Mouse (Mus musculus): ENCODE results near the gene Myt1l.

Gene Myt1l

DNA sequence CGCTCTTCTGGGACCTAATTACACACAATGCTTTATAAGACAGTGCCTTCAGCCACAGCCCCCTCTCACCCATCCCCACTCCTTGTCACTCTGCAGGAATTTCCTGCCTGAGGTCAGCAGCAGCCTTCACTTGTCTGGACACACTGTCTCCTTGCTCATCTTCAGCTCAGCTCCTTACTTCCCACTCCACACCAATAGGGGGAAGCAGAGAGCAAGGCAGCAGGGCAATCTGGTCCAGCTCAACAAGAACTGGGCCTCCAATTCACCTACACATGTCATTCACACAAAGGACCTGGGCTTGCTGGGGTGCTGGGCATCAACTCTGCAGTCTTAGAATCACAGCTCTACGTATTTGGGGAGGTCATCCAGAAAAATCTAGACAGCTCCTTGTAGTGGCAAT lies 33.0 kb downstream of the Myt1l start:
- DNase-seq (ENCODE audit: extremely low read depth, insufficient read length, low spot score), result no peak

DNA sequence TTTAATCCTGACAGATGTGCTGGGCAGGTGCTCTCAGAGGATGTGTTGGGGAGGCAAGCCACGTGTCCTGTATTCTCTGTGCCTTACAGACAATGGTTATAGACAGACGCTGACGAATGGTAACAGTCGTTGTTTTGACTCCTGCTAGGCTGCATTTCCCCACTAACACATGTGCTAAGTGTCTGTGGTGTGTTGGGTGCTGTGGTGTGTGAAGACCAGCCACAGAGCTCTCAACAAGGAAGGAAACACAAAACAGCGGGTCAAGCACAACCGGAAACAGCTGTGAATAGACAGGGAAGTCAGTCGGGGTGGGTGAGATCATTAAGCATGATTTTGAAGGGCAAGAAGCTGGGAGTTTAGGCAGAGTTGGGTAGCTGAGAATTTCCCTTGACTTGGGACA lies 41.1 kb downstream of the Myt1l start:
- no peak for DNase-seq (ENCODE audit: extremely low read depth, insufficient read length, low spot score)

DNA sequence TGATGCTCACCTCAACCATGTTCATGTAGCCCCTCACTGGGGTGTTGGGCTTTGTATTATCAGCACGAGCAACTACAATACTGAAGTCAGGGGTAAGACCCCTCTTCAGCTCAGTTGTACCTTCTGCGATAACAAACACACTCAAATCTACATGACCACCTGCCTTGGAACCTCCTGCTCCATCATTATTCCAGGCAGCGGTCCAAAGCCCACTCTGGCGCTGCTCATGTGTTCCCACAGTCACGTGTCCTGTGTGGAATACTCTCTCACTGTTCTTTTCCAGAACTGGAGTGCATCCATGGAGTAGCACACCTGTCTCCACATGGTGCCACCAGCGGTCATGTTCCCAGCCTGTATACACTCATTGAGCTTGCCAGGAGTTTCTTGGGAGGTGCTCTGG lies 42.2 kb downstream of the Myt1l start:
- no peak for DNase-seq (ENCODE audit: extremely low read depth, insufficient read length, low spot score)

DNA sequence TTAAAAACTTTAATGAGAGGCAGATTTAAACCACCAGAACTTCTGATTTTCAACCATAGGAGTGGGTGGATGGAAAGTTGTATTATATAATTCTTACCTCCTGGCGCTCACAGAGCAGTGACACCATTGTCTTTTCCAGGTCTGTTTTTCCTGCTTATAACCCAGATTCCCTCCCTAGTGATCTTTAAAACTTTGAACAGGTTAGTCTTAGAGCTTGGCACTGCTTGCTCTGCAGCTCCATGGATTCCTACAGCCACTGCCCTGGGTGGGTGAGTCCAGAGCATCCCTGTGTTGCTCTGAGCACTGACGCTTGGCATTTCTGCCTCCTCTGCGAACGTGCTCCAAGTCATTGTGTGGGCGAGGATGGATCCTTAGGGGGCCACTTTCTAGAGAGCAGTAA lies 43.4 kb downstream of the Myt1l start:
- DNase-seq (ENCODE audit: extremely low read depth, insufficient read length, low spot score), result no peak

DNA sequence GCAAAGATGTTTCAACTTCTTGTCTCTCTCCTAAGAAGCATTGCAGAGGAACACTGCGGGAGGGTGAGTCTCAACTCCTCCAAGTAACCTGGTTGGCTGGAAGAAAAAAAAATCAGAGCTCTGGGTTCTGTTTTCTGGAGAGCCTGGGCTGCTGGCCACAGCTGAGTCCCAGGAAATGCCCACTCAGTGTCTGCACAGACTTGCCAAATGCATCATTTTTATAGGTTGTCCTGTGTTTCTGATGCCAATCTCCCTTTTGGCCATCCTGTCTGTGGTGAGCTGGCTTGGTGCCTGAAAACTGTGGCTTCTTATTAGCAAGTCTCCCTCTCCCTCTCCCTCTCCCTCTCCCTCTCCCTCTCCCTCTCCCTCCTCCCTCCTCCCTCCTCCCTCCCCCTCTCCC lies 65.6 kb downstream of the Myt1l start:
- DNase-seq (ENCODE audit: extremely low read depth, insufficient read length, low spot score), result no peak

DNA sequence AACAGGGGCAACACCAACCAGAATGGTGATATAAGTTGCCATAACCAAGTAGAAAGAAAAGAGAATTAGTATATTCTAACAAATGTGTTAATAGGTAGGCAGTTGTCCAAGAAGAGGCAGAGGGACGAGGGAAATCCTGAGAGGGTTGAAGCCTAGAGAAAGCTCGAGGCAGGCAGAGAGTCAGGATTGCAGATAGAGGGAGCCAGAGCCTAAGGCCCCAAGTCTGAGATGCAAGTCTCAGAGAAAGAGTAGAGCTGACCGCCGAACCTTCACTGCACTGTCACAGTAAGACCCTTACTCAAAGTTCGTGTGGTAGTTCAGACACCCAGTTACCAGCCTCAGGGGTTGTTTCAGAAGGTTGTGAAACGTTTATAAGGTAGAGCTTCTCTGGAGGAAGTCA lies 71.7 kb downstream of the Myt1l start:
- DNase-seq (ENCODE audit: extremely low read depth, insufficient read length, low spot score), result no peak

DNA sequence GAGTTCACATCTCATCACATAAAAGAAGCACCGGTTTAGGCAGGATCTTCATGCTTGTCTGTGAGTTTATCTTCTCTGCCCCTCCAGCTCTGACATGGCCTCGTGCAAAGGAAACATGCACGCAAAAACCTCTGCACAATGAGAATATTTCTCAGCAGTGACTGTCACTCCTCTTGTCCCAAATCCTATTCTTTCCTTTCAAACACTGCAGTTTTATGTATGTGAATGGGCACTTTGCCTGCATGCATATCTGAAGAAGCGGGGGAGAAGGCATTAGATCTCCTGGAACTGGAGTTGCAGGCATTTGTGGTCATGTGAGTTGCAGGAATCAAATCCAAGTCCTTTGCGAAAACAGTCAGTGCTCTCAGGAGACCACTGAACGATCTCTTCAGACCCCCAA lies 73.0 kb downstream of the Myt1l start:
- DNase-seq (ENCODE audit: extremely low read depth, insufficient read length, low spot score), result no peak

DNA sequence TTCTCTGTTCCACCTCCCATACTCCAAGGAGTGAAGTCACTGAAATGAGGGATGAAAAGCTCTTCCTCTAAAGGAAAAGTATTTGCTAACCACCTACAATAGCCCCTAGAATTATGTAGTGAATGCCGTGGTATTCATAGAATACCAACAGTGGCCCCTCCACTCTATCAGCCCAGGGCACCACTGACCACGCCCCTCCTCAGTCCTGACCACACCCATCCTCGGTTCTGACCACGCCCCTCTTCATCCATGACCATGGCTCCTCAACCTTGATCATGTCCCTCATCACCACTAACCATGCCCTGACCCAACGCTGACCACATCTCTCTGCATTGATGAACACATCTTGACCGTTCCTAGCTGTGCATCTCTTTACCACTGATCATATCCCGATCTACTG lies 76.5 kb downstream of the Myt1l start:
- no peak for DNase-seq (ENCODE audit: extremely low read depth, insufficient read length, low spot score)

DNA sequence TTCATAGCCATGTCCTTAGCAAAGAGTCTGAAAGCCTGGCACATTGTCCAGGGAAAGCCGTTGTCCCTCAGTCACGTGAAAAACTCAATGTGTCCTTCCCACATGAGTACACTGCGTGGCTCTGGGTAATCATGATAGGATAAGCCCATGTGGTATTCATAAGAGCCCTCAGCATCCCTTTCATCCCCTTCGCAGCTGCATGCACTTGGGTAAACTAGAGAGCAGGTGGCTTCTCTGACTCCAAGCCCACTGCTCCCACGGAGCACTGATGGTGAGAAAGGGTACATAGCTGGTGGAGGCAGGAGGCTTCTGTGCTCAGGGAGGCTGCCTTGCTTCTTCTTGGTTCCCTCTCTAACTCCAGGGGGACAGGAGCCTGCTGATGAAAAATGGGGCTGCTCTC lies 76.9 kb downstream of the Myt1l start:
- no peak for DNase-seq (ENCODE audit: extremely low read depth, insufficient read length, low spot score)

DNA sequence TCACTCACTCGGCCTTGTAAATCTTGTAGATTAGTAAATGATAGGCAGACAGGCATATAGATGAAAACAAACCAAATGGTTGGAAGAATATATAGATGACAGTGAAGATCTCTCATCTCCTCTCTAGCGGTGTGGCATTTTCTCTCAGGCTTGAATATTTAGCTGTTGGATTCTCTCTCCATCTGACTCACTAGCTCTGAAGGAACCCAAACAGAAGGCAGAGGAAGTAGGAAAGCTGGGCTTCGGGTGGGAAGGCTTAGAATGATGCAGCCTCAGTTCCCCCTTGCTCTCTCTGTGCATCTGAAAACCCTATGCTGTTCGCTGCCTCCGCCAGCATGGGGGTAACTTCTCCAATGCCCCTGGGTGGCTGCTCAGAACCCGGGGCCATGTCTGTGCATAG lies 78.0 kb downstream of the Myt1l start:
- no peak for DNase-seq (ENCODE audit: extremely low read depth, insufficient read length, low spot score)

DNA sequence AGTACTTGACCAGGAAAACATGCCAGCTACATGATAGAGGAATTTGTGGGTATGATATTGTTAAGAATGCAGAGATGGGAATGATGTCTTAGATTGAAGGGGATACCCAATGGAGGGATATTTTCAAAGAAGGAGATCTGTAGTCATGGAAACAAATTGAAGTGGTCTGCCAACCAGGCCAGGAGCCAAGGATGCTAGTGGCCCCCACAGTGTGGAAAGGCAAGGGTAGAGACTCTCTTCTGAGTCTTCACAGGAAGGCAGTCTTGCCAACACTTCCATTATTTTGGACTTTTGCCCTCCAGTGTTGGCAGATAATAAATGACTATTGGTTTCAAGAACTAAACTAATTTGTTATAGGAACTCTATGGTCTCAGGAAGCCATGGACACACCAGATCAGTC lies 89.6 kb downstream of the Myt1l start:
- DNase-seq (ENCODE audit: extremely low read depth, insufficient read length, low spot score), result no peak

DNA sequence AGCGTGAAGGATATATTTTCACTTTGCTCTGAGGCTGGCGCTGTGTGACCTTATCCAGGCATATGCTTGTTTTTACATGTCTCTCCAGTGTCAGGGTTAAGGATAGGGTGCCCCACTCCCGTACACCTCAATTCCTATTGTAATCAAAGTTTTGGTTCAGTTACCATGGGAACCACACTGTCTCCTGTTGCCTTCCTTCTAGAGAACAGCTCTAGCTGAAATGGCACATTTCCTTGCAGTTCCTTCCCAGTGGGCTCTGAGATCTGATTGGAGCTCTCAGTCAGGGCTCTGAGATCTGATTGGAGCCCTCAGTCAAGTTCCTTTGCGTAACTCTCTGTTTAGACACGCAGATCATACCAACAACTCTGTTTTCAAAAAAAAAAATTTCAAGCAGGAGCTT lies 93.3 kb downstream of the Myt1l start:
- DNase-seq (ENCODE audit: extremely low read depth, insufficient read length, low spot score), result no peak

DNA sequence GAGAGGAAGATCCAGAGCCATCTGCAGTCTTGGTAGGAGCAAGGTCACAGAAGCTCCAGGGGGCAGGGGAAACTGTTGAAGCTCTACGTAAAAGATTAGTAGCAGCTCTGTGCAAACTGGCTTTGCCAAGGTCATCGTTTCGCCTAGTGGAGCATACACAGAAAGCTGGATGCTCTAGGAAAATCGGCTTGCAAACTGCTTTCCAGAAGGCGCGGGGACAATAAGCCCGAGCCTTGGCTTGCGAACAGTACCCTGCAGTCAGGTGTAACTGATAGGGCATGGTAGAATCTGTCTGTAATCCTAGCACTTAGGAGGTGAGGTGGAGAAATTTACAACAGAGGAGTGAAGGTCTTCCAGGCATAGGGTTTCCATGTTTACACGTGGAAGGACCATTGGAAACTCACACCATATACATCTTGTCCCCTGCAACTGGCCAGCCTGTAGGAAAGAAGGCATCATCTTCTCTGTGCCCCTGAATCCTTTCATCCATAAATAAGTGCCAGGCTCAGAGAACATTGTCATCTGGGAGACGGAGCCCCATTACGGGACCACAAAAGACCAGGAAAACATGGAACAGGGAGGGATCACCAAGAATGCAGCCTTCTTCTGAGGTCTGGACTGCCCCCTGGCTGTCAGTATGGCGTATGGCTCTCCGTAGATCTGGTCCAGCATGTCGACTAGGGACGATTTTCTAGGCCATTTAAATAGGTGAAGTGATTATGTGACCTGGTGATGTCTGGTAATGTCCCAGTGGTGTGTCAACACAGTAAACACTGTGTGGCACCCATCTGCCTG lies 100.0 kb downstream of the Myt1l start:
- DNase-seq (ENCODE audit: extremely low read depth, insufficient read length, low spot score), result no peak

DNA sequence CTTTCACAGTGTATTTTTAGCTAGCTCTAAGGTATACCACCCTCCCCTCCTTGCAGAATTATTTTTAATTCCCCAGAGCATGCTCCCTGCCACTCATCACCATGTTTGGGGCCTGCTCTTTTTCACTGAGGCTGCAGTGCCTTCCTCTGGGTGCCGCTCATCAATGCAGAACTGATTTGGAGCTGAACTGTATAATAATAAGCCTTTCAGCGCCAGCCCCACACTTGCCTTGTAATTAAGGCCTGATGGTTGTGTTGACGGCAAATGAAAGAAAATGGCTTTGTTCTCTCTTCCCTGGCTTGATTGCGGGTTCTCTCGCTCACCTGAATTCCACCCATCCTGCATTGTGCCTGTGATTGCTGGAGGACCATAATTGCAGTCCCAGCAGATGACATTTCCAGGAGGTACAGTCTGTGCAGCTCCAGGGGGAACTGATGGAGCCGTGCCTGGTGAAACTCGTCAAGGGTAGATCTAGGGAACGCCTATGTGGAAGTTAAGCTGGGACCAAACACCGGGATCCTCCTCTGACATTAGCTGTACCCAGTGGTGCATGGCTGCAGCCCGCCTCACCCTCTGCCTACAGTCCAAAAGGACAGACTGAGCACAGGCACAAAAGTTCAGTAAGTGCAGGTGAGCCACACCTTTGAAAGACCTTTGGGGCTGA lies 101.8 kb downstream of the Myt1l start:
- DNase-seq (ENCODE audit: extremely low read depth, insufficient read length, low spot score), result no peak

DNA sequence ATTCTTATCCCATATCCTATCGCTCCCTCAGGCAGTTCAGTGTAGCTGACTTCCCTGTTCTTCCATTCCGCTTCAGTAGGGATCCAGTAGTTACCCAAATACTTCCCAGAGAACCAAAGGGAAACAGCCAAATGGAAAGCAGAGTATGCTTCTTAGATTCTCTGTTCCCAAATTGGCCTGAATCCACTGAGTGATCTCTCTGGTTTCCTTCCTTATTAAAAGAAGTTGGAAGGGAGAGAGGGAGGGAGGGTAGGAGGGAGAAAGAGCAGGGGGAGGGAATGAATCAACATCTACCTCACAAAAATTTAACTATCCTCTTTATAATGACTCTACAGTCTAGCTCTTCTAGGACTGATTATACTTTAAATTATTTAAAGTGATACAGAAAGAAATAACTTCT lies 106.3 kb downstream of the Myt1l start:
- DNase-seq (ENCODE audit: extremely low read depth, insufficient read length, low spot score), result no peak

DNA sequence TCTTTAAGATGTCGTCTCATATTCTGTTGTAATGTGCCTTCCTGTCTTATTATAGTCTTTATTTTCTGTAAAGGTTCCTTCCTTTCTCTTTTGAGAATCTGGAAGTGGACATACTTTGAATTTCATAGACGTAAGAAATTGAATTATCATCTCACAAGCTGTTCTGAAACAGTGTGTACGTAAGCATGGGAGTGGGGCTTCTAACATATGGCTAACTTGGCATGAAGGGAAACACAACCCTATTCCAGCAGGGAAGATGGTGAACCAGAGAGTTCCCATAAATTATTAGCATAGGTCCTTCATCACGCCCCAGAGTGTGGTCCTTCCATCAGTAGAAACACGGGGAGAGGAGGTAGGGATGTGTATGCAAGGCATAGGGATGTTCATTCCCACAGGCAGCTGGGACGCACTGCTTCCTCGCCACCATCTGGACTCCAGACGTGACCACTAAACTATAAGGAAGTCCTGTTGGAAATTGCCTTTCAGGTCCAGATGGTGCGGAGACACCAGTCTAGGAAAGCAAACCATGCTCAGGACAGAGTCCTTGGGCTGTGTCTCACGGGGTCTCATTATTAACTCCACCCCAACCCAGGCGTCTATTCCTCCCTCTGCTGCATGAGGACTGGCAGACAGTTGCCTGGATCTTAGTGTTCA lies 111.5 kb downstream of the Myt1l start:
- DNase-seq (ENCODE audit: extremely low read depth, insufficient read length, low spot score), result no peak

DNA sequence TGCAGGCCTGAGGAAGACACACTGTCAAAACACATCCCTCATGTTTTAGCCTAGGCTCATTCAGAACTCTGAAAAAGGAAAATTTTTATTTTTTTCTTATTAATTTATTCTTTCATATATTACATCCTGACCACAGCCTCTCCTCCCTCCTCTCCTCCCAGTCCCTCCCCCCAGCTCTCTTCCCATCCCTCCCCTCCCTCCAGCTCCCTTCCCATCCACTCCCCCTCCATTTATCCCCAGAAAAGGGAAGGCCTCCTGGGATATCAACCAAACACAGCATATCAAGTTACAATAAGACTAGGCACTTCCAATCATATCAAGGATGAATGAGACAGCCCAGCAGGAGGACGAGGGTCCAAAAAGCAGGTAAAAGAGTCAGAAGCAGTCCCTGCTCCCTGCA lies 112.0 kb downstream of the Myt1l start:
- DNase-seq (ENCODE audit: extremely low read depth, insufficient read length, low spot score), result no peak

DNA sequence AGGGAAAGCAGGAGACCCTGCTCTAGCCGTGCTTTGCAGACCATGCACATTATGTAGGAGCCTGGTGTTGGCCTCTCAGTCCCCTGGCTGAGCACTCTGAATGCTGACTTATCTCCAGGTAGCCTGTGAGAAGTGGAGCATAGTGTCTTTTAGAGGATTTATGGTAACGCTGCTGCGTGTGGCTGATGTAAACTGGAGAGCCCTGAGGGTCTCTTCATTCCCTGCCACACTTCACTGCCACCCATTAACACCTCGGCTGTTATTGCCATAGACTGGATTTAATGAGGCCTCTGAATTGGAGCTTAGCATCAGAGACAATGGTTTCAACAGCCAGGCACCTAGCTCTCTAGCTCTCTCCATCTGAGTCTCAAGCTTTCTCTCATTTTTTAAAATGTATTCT lies 114.7 kb downstream of the Myt1l start:
- DNase-seq (ENCODE audit: extremely low read depth, insufficient read length, low spot score), result no peak

DNA sequence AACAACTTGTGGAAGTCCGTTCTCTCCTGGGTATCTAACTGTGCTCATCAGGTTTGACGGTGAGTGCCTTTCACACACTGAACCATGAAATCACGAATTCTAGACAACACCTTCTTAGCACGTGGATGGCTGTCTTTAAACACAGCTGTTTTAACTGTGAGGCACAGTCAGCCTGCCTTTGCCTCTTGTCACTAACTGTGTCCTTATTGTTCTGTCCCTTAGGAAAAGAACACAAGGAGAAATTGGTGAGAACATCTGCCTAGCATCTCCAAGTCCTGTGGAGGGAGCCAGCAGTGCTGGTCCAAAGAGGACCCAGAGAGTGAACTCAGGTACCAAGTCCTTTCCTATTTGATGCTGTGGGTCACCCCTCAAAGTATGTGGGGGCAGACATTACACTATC lies 115.9 kb downstream of the Myt1l start:
- DNase-seq (ENCODE audit: extremely low read depth, insufficient read length, low spot score), result no peak

DNA sequence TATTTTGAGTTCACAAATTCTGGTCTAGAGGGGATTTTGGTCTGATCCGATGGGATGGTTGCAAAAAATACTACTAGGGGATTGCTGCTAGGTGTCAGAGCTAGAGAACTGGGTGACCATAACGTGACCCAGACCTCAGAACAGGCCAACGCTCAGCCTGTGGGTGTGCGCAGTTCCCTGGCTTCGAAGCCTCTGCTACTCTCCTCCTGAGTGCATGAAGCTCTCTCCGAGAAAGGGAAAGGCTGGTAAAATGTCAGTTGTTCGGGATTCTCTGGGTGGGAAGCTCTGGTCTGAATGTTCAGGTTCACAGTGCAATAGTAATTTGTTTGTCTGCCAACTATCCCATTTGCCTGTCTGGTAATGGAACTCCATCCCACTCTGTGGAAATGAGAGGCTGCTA lies 116.5 kb downstream of the Myt1l start:
- DNase-seq (ENCODE audit: extremely low read depth, insufficient read length, low spot score), result no peak

DNA sequence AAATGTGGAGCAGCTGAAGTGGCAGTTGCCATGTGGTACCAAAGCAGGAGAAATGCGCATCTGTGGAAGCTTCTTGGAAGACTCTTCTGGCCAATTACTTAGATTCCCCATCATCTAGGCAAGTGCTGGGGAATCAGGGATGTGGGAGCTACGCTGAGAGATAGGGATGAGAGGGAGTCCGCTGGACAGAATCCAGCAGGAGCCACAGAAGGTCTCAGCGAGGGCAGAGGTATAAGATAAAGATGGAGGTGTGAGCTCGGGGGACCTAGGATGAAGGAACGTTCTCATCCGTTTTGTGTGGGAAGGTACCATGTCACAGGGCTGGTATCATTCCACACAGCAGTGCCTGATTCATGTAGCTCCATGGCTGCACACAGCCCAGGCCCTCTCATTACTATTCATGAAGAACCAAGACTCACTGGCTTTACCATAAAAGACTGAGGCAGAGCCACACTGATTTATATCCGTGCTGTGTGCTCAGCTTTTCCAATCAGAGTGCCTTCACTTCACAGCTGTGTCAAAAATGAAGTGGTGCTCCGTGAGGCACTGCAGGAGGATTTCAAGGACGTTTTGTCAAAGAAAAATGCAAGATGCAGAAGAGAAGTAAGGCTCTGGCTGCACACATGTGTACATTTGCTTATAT lies 121.4 kb downstream of the Myt1l start:
- DNase-seq (ENCODE audit: extremely low read depth, insufficient read length, low spot score), result no peak

DNA sequence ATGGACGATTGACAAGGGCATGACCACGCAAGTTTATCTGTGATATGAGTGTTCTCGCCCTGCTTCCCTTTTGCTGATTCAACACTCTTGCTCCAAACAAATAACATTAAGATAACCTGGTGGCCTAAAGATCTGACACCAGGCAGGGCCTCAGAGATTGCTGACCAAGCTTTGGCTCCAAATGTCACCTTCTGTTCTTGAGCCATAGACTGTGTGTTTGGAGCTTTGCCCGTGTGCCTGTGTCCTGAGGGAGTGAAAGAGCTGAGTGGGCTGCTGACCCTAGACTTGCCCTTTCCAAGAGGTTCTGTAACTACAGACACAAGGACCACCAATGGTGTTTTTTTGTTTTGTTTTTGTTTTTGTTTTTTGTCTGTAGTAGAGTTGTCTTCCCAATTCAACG lies 124.3 kb downstream of the Myt1l start:
- DNase-seq (ENCODE audit: extremely low read depth, insufficient read length, low spot score), result no peak
